Mouse (Mus musculus) neural tube, embryonic 12.5 days (tissue): ENCODE data around the gene Kif6. TPM values are rescaled to one million over a fixed set of nuclear protein-coding genes. Genes with fewer than 3 reads are reported as not detected.

ENCODE experiments used
- ATAC-seq: fragments of 200-750 bp; cut with Nextera tagmentation; 2 replicates; pipeline ENCODE4 v1.8.0; 2017; ENCODE audit warnings: low read depth, mild to moderate bottlenecking, moderate TSS enrichment, moderate library complexity; ENCODE audit not compliant: low FRiP score
- H3K27ac ChIP-seq: fragments of 300-500 bp; sonication (generic); 2 replicates; pipeline ENCODE4 v1.5.1; 2016
- H3K27me3 ChIP-seq: fragments of 300-500 bp; sonication (generic); replicated peaks from 2 replicates; pipeline ENCODE4 v1.6.1; 2016; ENCODE audit warnings: mild to moderate bottlenecking
- H3K36me3 ChIP-seq: fragments of 300-500 bp; sonication (generic); 2 replicates; pipeline ENCODE4 v1.6.1; 2016; ENCODE audit warnings: mild to moderate bottlenecking
- H3K4me1 ChIP-seq: fragments of 300-500 bp; sonication (generic); 2 replicates; pipeline ENCODE4 v1.6.1; 2016
- H3K4me2 ChIP-seq: fragments of 300-500 bp; sonication (generic); replicated peaks from 2 replicates; pipeline ENCODE4 v1.6.1; 2016; ENCODE audit warnings: mild to moderate bottlenecking
- H3K4me3 ChIP-seq: fragments of 300-500 bp; sonication (generic); 2 replicates; pipeline ENCODE4 v1.5.1; 2016
- H3K9ac ChIP-seq: fragments of 300-500 bp; sonication (generic); 2 replicates; pipeline ENCODE4 v1.6.1; 2016; ENCODE audit warnings: mild to moderate bottlenecking
- H3K9me3 ChIP-seq: fragments of 300-500 bp; sonication (generic); 2 replicates; pipeline ENCODE4 v1.6.1; 2016; ENCODE audit warnings: mild to moderate bottlenecking
- WGBS: fragments of 180-500 bp; shearing (Covaris S2); methylation state at CpG from one replicate; pipeline ENCODE4 v1.1.7; 2016; 5-methylcytosine and 5-hydroxymethylcytosine counted together
- polyA plus RNA-seq: library from polyadenylated mRNA; unstranded; fragments of >200 nt; fragmentation: Nextera tagmentation; extraction: Ambion mirVana; gene quantifications from 2 replicates; pipeline ENCODE4 v1.2.1, GENCODE M21; 2016

The Kif6 gene
- polyA plus RNA-seq, 1 experiment from 2014 or later = 3.5 TPM

DNA sequence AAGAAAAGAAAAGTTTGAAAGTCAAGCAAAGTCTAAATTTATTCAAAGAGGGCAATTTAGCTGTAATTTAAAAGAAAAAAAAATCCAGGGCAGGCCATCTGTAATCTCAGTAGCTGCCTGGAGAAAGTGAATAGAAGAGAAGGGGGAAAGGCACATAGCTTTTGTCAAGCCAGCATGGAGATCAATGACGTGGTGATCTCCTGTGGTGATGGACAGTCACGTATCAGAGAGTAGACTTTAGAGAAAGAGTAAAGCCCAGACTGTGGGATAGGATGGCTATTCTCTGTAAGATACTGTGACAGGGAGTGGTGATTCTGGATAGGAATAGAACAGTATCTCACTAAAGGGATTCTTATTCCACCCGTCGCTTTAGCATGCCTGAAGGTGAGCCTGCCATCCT lies 192.5 kb downstream of the Kif6 start:
- Histone ChIP-seq H3K9ac (no peak overlapping the region), H3K27me3 (no peaks in the 10 kb centered on the region), H3K4me1 (no peaks in the 10 kb centered on the region), H3K4me3 (no peak overlapping the region), H3K4me2 (no peak overlapping the region), H3K27ac (no peak overlapping the region), H3K9me3 (no peaks in the 10 kb centered on the region), H3K36me3 (no peaks in the 10 kb centered on the region)
- 77% methylated on average over 4 of the region's 4 CpGs for WGBS
- ATAC-seq = no peak

DNA sequence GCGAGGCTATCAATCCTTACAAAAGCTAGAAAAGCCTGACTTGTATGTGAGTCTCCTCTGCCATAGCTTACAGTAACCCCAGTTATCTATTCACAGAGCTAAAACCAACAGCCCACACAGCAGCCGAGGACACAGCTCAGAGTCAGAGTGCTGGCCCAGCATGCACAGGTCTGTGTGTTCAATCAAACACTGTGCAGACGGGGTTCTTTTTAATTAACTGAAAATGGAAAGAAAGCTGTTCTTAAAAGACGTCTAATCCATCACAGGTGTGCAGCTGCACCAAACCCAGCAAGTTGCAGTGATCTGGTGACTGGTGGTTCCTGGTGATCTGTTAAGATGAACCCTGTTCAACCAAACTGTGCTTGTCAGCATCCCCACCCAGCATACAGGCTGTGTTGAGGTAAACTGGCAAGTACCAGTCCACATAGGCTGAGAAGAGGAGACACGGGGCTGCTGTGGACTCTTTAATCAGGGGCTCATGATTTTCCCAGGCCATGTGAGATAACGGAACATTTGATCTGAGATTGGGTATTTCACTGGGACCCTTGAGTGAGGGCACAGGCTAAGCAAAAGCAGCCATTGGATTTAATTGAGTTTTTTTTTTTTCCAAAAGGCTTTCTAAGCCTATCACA lies 193.9 kb downstream of the Kif6 start:
- no peak overlapping the region for H3K4me3 ChIP-seq
- no peaks in the 10 kb centered on the region for H3K27me3 ChIP-seq
- no peak overlapping the region for H3K4me2 ChIP-seq
- no peak overlapping the region for H3K27ac ChIP-seq
- ATAC-seq = no peak
- no peaks in the 10 kb centered on the region for H3K36me3 ChIP-seq
- no peaks in the 10 kb centered on the region for H3K4me1 ChIP-seq
- H3K9me3 ChIP-seq = no peaks in the 10 kb centered on the region
- H3K9ac ChIP-seq = no peak overlapping the region
- 76% methylated on average over 6 of the region's 6 CpGs for WGBS

GRCm38 (mm10) chr17:49813893-49814640 lies 199.1 kb downstream of the Kif6 start:
- Histone ChIP-seq H3K36me3 (no peaks in the 10 kb centered on the region), H3K4me3 (no peak overlapping the region), H3K4me2 (no peak overlapping the region), H3K9ac (no peak overlapping the region), H3K27ac (no peak overlapping the region), H3K27me3 (no peaks in the 10 kb centered on the region), H3K4me1 (peaks cover 16% of the 10 kb centered on the region; the same call in 1 of the 2 replicates), H3K9me3 (no peaks in the 10 kb centered on the region)
- 87% methylated on average over 5 of the region's 5 CpGs for WGBS
- ATAC-seq = no peak

- Histone ChIP-seq H3K36me3 (no peaks in the 10 kb centered on the region), H3K4me2 (no peak overlapping the region), H3K27me3 (no peaks in the 10 kb centered on the region), H3K9me3 (no peaks in the 10 kb centered on the region), H3K4me3 (no peak overlapping the region), H3K4me1 (peaks cover 16% of the 10 kb centered on the region; the same call in 1 of the 2 replicates), H3K9ac (no peak overlapping the region), H3K27ac (no peak overlapping the region)
- 10% methylated on average over 5 of the region's 5 CpGs for WGBS
- peak; percentile 70 for ATAC-seq
Observed at GRCm38 (mm10) chr17:49816067-49816565, 201.2 kb downstream of the Kif6 start.

DNA sequence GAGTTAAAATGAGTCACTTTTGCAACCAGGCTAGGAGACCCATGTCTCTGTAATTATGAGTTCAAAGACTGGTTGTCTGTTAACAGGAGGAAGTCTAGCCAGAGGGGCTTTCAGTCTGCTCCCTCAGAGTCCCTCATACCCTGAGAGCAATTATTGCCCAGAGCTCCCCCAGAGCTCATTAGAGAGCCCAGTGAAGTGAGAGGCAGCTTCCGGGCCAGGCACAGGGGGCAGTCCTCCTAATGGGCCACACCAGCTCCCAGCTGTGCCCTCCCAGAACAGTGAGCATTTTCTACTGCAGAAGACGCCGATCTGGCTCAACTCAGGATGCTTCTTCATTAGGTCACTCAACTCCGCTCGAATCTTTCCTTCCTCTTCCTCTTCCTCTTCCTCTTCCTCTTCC lies 201.8 kb downstream of the Kif6 start:
- H3K9me3 ChIP-seq = no peaks in the 10 kb centered on the region
- peaks cover 16% of the 10 kb centered on the region; the same call in 1 of the 2 replicates for H3K4me1 ChIP-seq
- H3K36me3 ChIP-seq = no peaks in the 10 kb centered on the region
- H3K4me2 ChIP-seq = no peak overlapping the region
- 36% methylated on average over 5 of the region's 5 CpGs for WGBS
- no peak overlapping the region for H3K9ac ChIP-seq
- H3K27me3 ChIP-seq = no peaks in the 10 kb centered on the region
- no peak overlapping the region for H3K27ac ChIP-seq
- H3K4me3 ChIP-seq = no peak overlapping the region
- peak; percentile 84 for ATAC-seq

DNA sequence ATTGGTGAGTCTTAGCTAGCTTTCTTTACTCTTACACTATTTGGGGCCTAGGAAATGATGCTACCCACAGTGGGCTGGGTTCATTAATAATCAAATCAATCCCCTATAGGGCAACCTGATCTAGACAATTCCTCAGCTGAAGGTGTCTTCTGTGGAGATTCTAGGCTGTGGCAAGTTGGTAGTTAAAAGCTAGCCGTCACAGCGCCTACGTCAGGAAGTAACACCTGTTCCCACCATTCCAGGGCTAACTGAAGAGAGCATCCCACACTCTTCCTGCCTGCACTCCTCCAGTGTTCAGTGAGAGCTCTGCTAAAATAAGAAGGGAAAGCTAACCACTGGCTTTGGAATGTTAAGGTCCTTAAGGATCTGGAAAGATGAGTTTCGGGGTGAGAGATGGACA lies 205.3 kb downstream of the Kif6 start:
- H3K27ac ChIP-seq = no peak overlapping the region
- no peak overlapping the region for H3K4me2 ChIP-seq
- H3K4me3 ChIP-seq = no peak overlapping the region
- no peaks in the 10 kb centered on the region for H3K9me3 ChIP-seq
- ATAC-seq = no peak
- H3K9ac ChIP-seq = no peak overlapping the region
- WGBS = 91% methylated on average over 4 of the region's 4 CpGs
- H3K27me3 ChIP-seq = no peaks in the 10 kb centered on the region
- H3K4me1 ChIP-seq = peaks cover 15% of the 10 kb centered on the region; the same call in 1 of the 2 replicates
- H3K36me3 ChIP-seq = no peaks in the 10 kb centered on the region

DNA sequence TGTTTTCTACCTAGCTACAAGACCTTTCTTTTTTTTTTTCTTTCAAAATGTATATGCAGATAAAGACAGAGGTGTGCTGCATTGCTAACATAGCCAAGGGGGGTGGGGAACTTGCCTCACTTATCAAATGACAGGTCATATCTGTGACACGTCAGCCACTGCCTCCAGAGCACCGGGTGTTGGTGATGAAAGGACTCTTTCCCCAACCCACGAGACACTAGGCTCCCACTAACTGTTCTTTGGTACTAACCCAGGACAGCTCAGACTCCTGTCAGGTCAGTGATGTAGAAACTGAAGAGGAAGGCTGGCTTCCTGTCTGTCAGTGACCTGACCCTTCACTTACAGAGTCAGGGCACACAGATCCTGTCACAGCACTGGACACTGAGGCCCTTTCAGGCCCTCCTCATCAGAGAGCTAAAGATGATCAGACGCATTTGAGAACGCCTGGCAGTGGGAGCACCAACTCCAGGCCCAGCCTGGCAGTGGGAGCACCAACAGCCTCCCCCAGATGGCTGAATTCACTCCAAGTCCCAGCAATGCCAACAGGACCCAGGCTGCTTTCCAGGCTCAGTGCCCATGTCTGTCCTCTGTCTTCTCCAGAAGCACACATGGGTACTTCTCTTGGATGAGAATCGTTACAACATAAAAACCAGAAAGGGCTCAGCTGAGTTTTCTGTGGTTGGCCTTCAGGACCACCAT lies 209.4 kb downstream of the Kif6 start:
- Histone ChIP-seq H3K4me3 (no peak overlapping the region), H3K36me3 (no peaks in the 10 kb centered on the region), H3K4me1 (no peaks in the 10 kb centered on the region), H3K27me3 (no peaks in the 10 kb centered on the region), H3K9ac (no peak overlapping the region), H3K4me2 (no peak overlapping the region), H3K27ac (no peak overlapping the region), H3K9me3 (no peaks in the 10 kb centered on the region)
- no peak for ATAC-seq
- WGBS = 76% methylated on average over 6 of the region's 6 CpGs

DNA sequence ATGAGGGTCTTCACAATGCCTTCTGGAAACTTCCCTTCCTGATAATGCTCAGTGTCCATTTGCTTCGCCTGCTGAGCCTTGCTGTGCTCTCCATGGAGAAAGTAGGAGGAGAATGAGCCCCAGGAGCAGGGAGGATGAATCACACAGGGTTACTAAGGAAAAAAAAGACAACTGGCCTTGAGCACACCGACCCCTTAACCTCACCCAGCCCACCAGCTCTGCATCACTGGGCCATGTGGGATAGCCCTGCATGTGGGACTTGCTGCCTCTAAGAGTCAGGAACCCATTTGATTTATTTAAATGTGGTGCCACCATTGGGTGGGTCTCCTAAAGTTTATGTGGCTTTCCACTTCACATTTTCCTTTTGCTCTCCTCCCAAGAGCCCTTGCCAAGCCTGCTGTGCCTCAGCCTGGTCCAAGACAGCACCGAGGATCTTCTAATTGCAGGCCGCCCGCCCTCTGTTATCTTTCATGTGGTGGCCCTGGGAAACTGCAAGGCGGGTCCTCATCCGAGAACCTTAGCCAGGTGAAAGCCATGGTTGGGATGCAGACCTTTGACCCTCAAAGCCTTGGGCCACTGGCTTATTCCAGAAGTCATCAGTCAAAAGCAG lies 210.0 kb downstream of the Kif6 start:
- no peak for ATAC-seq
- Histone ChIP-seq H3K36me3 (no peaks in the 10 kb centered on the region), H3K4me1 (no peaks in the 10 kb centered on the region), H3K9ac (no peak overlapping the region), H3K9me3 (no peaks in the 10 kb centered on the region), H3K27me3 (no peaks in the 10 kb centered on the region), H3K27ac (no peak overlapping the region), H3K4me2 (no peak overlapping the region), H3K4me3 (no peak overlapping the region)
- WGBS = 89% methylated on average over 7 of the region's 7 CpGs

GRCm38 (mm10) chr17:49825831-49826230 lies 210.9 kb downstream of the Kif6 start:
- no peak overlapping the region for H3K27ac ChIP-seq
- H3K9ac ChIP-seq = no peak overlapping the region
- H3K4me1 ChIP-seq = no peaks in the 10 kb centered on the region
- no peak for ATAC-seq
- no peaks in the 10 kb centered on the region for H3K27me3 ChIP-seq
- no peaks in the 10 kb centered on the region for H3K9me3 ChIP-seq
- WGBS = 85% methylated on average over 5 of the region's 5 CpGs
- H3K4me2 ChIP-seq = no peak overlapping the region
- H3K36me3 ChIP-seq = no peaks in the 10 kb centered on the region
- H3K4me3 ChIP-seq = no peak overlapping the region

DNA sequence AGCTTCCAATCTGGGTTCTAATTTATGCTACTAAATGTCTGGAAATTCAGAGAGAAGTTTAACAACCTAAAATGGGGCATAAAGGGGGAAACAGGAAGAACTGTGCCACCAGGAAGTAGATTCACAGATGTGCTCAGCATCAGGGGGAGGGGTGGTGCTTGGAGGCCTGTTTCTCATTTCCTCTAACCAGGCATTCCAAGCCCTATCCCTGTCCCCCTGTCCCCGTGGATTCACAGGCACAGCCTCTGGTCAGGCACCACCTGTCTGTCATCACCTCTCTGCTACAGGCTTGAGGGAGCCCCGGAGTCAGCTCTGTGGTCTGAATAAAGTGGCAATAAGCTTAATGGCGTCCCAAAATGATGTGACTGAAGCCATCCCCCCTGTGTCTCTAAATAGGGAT lies 216.8 kb downstream of the Kif6 start:
- no peak overlapping the region for H3K9ac ChIP-seq
- no peak for ATAC-seq
- no peaks in the 10 kb centered on the region for H3K36me3 ChIP-seq
- no peak overlapping the region for H3K4me3 ChIP-seq
- no peak overlapping the region for H3K27ac ChIP-seq
- no peaks in the 10 kb centered on the region for H3K27me3 ChIP-seq
- 59% methylated on average over 3 of the region's 3 CpGs for WGBS
- no peaks in the 10 kb centered on the region for H3K4me1 ChIP-seq
- H3K4me2 ChIP-seq = no peak overlapping the region
- H3K9me3 ChIP-seq = no peaks in the 10 kb centered on the region

DNA sequence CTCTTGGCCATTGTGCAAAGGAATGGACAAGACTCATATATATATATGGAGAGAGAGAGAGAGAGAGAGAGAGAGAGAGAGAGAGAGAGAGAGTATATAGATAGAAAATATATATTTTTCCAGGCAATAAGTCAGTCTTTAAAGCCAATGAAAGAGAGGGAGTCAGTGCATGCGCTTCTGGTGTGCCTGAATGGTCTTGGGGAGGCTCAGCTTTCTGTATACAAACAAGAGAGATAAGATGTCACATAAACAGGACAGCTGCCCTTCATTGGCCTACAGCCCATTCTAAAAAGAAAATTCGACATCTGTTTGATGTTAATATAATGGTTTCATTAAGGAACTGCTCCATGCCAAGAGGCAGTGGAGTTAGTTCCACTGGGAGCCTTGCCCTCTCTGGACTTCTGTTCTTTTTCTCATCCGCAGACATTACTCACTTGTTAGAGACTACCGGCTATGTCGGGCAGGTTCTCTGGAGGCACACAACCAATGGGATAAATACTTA lies 219.2 kb downstream of the Kif6 start:
- H3K4me3 ChIP-seq = no peak overlapping the region
- no peak overlapping the region for H3K9ac ChIP-seq
- 88% methylated on average over 5 of the region's 5 CpGs for WGBS
- no peak overlapping the region for H3K27ac ChIP-seq
- no peaks in the 10 kb centered on the region for H3K36me3 ChIP-seq
- H3K9me3 ChIP-seq = no peaks in the 10 kb centered on the region
- H3K27me3 ChIP-seq = no peaks in the 10 kb centered on the region
- no peak for ATAC-seq
- H3K4me1 ChIP-seq = no peaks in the 10 kb centered on the region
- H3K4me2 ChIP-seq = no peak overlapping the region

DNA sequence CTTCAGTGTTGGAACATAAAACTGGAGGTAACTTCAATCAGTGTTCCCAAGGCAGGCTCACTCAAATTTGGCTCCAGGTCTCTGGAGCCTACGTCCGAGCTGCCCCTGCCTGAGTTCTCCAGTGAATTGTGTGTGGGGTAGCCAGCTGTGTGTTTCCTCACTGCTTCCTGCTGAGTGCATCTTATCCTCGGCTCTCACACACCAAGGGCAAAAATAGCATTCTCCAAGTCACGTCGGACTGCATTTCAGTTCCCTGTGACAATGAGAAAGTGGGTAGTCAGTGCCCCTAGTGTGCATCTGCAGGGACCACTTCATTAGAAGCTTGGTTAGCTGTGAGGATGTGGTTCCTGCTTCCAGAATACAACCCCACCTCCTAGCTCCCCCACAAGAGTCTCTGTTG lies 222.5 kb downstream of the Kif6 start:
- no peaks in the 10 kb centered on the region for H3K36me3 ChIP-seq
- H3K4me3 ChIP-seq = no peak overlapping the region
- no peak overlapping the region for H3K27ac ChIP-seq
- H3K27me3 ChIP-seq = no peaks in the 10 kb centered on the region
- 62% methylated on average over 5 of the region's 5 CpGs for WGBS
- no peak for ATAC-seq
- no peak overlapping the region for H3K4me2 ChIP-seq
- no peak overlapping the region for H3K9ac ChIP-seq
- H3K9me3 ChIP-seq = no peaks in the 10 kb centered on the region
- no peaks in the 10 kb centered on the region for H3K4me1 ChIP-seq
